In the genomic region with DNA sequence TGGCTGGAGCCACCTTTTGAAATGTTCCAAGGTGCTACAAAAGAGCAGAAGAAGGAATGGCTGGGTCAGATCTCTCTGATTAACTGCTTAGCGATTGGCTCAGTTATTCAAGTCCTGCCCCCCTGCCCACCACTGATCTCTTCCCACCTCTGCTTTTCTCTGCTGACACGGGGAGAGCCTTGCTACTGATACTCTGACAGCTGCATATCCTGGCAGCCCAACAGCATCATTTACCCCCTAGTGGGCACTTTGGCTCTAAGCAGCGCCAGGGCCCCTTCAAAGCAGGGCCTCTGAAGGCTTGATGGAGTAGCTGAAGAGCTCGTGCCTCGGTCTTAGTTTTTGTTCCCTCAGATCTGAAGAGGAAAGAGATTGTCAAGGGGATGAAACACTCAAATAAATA, we compare ENCODE assay signal across 8 mouse cellular contexts. TPM values are rescaled to one million over a fixed set of nuclear protein-coding genes. Genes with fewer than 3 reads are reported as not detected.
DNase-seq lines count a peak whose midpoint lies in the region; ATAC-seq lines count a peak whose summit lies in the region.

No protein-coding gene starts in this region.

- ATAC-seq in hindbrain, embryonic 12.5 days (ENCODE audit: low FRiP score): peak; percentile 56; the same call in 1 of the 2 replicates

- H3K9me3 ChIP-seq in hindbrain, embryonic 12.5 days (replicated peaks): no peaks in the 10 kb centered on the region; the same call in 1 of the 2 replicates

- DNase-seq in layer of hippocampus, postnatal 10 days (ENCODE audit: low spot score in 2 of 2): peak; percentile 21 to 30
- no peak for DNase-seq in layer of hippocampus, adult 11-12 months (ENCODE audit: low spot score)
- peak; percentile 38 for DNase-seq in embryo, embryonic 9.5 days (ENCODE audit: extremely low spot score)
- peak; percentile 42 for DNase-seq in neural tube, embryonic 10.5 days (ENCODE audit: extremely low spot score, low spot score)
- DNase-seq in ovary, postnatal 10 days (ENCODE audit: low spot score): no peak
- no peak for DNase-seq in right cerebral cortex, adult 18-20 months
- no peak for DNase-seq in testis, postnatal 10 days (ENCODE audit: low spot score)

- peak overlapping the region; percentile 35 for H3K4me2 ChIP-seq in hindbrain, embryonic 12.5 days (replicated peaks)

- H3K4me3 ChIP-seq in hindbrain, embryonic 12.5 days: no peak overlapping the region

- peak overlapping the region; percentile 85 for H3K27ac ChIP-seq in hindbrain, embryonic 12.5 days

- no peaks in the 10 kb centered on the region for H3K27me3 ChIP-seq in hindbrain, embryonic 12.5 days

- H3K36me3 ChIP-seq in hindbrain, embryonic 12.5 days: peaks cover 46% of the 10 kb centered on the region

- H3K4me1 ChIP-seq in hindbrain, embryonic 12.5 days: peaks cover 12% of the 10 kb centered on the region

- WGBS in hindbrain, embryonic 12.5 days: 11% methylated on average over 5 of the region's 5 CpGs

- no peak overlapping the region for H3K9ac ChIP-seq in hindbrain, embryonic 12.5 days

RNA-seq across cellular contexts. Expression of a gene that starts 10.1 kb away (rescaled TPM):
- total RNA-seq in layer of hippocampus, postnatal 10 days (2021): 10 to 100 TPM; 57.7 to 57.9 TPM
- polyA plus RNA-seq in hindbrain, embryonic 12.5 days (2016; fragmentation: Nextera tagmentation; extraction: Ambion mirVana): 27.3 and 27.6 TPM in 2 replicates

RNA-seq across cellular contexts. Expression of a gene that starts 15.5 kb away (rescaled TPM):
- total RNA-seq in layer of hippocampus, postnatal 10 days (2021): 1 to 10 TPM; 6.2 to 6.5 TPM
- polyA plus RNA-seq in hindbrain, embryonic 12.5 days (2016; fragmentation: Nextera tagmentation; extraction: Ambion mirVana): 5.3 and 5.5 TPM in 2 replicates

RNA-seq across cellular contexts. Expression of a gene that starts 27.8 kb away (rescaled TPM):
- 1 to 10 TPM; 2.2 to 3.2 TPM for total RNA-seq in layer of hippocampus, postnatal 10 days (2021)
- 37.8 and 39.3 TPM in 2 replicates for polyA plus RNA-seq in hindbrain, embryonic 12.5 days (2016; fragmentation: Nextera tagmentation; extraction: Ambion mirVana)

Comparison
In these comparisons a context has a peak if more than half of its experiments do, and no peak if none do; other contexts are left out.
1. DNase-seq: peak in layer of hippocampus, postnatal 10 days (2 of 2), embryo, embryonic 9.5 days (single experiment) and neural tube, embryonic 10.5 days (single experiment); none in layer of hippocampus, adult 11-12 months (single experiment), ovary, postnatal 10 days (single experiment), right cerebral cortex, adult 18-20 months (single experiment) and testis, postnatal 10 days (single experiment).